Mouse (Mus musculus) embryo, embryonic 11 days (tissue): Measurements from ENCODE around the gene Pqlc3.

Source experiments
- DNase-seq: peaks from one replicate; pipeline ENCODE4 v3.0.0-alpha.2; 2015

Pqlc3 gene

GRCm38 (mm10) chr12:17001211-17001610 lies 1.0 kb upstream of the Pqlc3 start:
- DNase-seq = no peak

DNA sequence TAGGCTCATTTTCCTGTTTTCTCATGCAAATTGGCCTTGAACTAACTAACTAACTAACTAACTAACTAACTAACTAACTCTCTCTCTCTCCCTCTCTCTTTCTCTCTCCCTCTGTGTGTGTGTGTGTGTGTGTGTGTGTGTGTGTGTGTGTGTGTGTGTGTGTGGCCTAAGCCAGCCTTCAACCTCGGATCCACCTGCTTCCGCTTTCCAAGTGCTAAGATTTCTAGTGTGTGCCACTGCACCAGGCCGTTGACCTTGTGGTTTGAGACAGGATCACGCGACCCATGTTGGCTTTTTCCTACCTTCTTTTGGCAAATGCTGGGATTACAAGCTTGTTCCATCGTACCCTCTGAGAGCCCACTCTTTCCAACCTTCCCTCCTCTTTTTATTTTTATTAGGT lies 420 bp upstream of the Pqlc3 start:
- no peak for DNase-seq

GRCm38 (mm10) chr12:16999146-16999545 lies 1.1 kb downstream of the Pqlc3 start:
- peak; percentile 25 for DNase-seq

DNA sequence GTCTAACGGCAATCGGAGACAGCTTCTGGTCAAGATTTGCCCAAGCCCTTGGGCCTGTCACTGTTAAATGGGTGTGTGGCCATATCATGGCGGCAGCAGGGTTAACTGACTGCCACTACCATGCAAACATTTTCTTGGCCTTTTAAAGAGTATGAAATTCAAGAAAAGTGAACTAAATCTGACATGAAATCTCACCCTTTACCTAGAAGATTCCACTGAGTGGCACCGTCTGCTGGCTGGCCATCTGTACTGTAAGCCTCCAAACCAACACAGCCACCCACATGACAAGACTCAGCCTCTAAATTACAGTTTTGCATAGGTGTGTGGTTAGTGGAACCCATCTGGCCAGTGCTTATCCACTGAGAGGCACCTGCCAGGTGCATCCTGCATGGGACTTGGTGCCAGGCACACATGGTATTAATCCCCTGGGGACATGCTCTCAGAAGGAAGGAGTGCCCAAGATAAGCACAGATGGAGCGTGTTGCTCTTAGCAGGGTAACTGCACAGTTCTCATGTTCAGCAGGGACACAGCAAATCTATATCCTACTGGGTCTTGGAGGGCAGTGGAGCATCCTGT lies 3.2 kb downstream of the Pqlc3 start:
- no peak for DNase-seq

- no peak for DNase-seq
Observed at GRCm38 (mm10) chr12:16996281-16996680, 3.9 kb downstream of the Pqlc3 start.

DNA sequence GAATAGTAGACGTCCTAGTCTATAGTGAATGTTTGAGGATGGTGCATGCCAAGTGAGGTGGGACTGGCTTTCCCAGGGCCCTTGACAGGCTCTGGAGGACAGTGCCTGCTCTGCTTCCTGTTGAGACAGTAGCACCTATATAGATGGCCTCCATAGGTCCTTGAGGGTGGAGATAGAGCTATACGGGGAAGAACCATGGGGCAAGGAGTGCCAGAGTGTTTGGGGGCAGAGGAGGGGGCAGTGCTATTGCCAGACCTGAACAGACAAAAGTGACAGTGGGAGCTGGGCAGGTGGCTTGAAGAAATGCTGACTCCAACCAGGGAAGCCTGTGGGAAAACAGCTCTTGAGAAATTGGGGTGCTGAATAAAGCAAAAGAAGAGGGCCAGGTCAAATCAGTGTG lies 5.9 kb downstream of the Pqlc3 start:
- no peak for DNase-seq

GRCm38 (mm10) chr12:16992355-16992754 lies 7.9 kb downstream of the Pqlc3 start:
- DNase-seq = no peak

DNA sequence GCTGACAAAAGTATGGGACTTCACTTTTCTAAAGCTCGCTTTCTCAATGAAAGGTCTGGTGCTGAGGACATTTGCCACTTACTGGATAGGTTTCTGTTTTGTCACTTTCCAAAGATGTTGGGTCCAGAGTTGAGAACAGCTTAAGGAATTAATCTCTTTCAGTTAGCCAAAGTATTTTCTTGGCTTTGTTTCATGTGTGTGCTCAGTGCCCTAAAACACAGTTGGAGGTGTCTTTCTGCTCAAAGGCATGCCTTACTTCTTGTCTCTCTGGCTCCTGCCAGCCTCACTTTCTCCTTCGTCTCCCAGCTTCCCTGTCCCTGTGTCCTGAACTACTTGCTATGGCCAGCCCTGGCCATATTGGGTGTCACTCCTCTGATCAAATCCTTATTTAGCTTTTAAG lies 8.8 kb downstream of the Pqlc3 start:
- DNase-seq = no peak

DNA sequence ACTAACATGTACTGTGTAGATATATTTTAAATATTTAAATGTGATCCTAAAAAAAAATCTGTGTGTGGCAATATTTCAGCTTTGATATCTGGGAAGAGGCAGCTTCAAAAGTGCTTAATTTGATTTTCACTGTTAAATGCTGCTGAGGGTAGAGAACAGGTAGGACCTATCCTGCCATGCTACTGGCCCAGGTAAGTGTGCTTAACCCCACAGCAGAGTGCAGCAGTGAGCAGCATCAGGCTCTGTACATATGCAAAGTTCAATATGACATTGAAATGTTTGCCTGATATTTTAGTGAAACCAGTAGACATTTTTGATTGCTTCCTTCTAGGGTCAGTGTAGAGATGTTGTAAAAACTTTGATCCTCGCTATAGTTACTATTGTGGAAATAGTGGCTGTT lies 14.4 kb downstream of the Pqlc3 start:
- no peak for DNase-seq

GRCm38 (mm10) chr12:16977120-16977519 lies 23.1 kb downstream of the Pqlc3 start:
- no peak for DNase-seq

DNA sequence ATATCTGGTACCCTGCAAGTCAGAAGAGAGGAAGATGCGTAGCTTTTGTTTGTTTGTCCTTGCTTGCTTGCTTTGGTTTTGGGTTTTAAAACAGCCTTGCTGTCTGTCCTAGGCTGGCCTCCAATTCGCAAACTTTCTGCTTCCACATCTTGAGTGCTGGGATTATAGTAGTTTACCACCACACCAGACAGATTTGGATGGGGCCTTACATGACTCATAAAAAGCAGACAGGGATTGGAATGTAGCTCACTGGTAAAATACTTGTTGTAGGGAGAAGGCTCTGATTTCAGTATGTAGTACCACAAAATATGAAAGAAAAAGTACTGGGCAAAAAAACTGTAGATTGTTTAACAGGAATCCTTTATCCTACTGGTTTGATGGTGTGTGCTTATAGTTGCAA lies 33.4 kb downstream of the Pqlc3 start:
- no peak for DNase-seq

- DNase-seq = no peak
Observed at GRCm38 (mm10) chr12:16963354-16963753, 36.9 kb downstream of the Pqlc3 start.

DNA sequence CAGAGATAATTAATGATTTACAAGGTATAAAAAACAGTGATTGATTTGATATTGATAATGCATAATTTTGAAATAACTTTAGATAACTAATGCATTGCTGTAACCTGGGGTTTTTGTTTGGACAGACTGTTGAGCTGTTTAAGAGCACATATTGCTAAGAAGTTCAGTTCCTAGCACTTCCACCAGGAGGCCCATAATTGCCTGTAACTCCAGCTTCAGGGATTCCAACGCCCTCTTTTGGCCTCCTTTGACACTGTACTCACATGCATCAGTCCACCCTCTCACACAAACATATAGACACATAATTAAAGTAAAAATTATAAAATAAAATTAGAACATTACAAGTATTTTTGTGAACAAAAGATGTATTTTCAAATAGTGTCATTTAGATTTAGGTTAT lies 41.4 kb downstream of the Pqlc3 start:
- DNase-seq = peak; percentile 41

DNA sequence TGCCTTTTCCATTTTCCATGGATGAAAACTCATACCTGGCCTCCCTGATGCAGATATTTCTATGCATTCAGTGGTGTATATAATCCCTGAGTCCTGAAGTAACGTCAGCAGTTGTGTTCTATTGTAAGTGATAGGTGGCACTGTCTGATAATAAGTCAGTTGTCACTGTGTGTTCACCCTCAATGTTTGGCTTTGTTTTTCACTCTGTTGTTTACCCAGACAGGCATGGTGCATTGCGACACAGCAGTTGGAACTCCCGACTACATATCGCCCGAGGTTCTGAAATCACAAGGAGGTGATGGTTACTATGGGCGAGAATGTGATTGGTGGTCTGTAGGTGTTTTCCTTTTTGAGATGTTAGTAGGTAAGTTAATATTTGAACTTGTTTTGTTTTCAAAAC lies 52.0 kb downstream of the Pqlc3 start:
- no peak for DNase-seq

- DNase-seq = no peak
Observed at GRCm38 (mm10) chr12:16941976-16942375, 58.2 kb downstream of the Pqlc3 start.
